Mouse (Mus musculus): ENCODE measurements around the gene Phldb1.

- TF ChIP-seq POLR2A (IDR thresholded peaks at IDR 0.05; ENCODE audit: low read depth, low read length): peak; percentile 14
- TF ChIP-seq CTCF (conservative IDR thresholded peaks at IDR 0.05; ENCODE audit: insufficient read depth, insufficient read length, low read depth, low read length): no peak
These were observed 62.0 kb downstream of the Phldb1 start, which contains the start of gene Treh for GRCm38 (mm10) chr9:44673005-44673404.

Measured in kidney, adult 2 months (tissue).